Mouse (Mus musculus) testis, adult 2 months (tissue): ENCODE measurements at regions not wholly inside any gene's neighbourhood (a gene's known extent, or its start where the extent isn't known, plus 50 kb on each side); places are given as distances from the start of the nearest gene placed in this dataset.

Experiments used
- H3K27ac ChIP-seq: fragments of 200-500 bp; 2 replicates; pipeline ENCODE4 v1.5.1; 2012; ENCODE audit warnings: low read depth, low read length; ENCODE audit not compliant: control insufficient read depth, insufficient read depth
- H3K27me3 ChIP-seq: fragments of 200-500 bp; 2 replicates; pipeline ENCODE4 v1.6.1; 2012; ENCODE audit warnings: mild to moderate bottlenecking, low read length, moderate library complexity; ENCODE audit not compliant: control insufficient read depth, insufficient read depth
- H3K36me3 ChIP-seq: fragments of 200-500 bp; 2 replicates; pipeline ENCODE4 v1.6.1; 2012; ENCODE audit warnings: mild to moderate bottlenecking, low read length; ENCODE audit not compliant: control insufficient read depth, insufficient read depth
- H3K4me1 ChIP-seq: fragments of 200-500 bp; 2 replicates; pipeline ENCODE4 v1.6.1; 2012; ENCODE audit warnings: low read length; ENCODE audit not compliant: control insufficient read depth, insufficient read depth
- H3K4me3 ChIP-seq: fragments of 200-500 bp; 2 replicates; pipeline ENCODE4 v1.5.1; 2012; ENCODE audit warnings: low read depth, mild to moderate bottlenecking, low read length, moderate library complexity, mixed read lengths; ENCODE audit not compliant: control insufficient read depth
- CTCF ChIP-seq: fragments of 200-500 bp; IDR thresholded peaks from 2 replicates; pipeline ENCODE4 v1.5.1; 2012; ENCODE audit warnings: low read depth, mild to moderate bottlenecking, inconsistent platforms, low read length, moderate library complexity; ENCODE audit not compliant: control insufficient read depth, insufficient read depth, insufficient replicate concordance
- POLR2A ChIP-seq: fragments of 200-500 bp; IDR thresholded peaks from 2 replicates; pipeline ENCODE4 v1.6.1; 2012; ENCODE audit warnings: low read depth, mild to moderate bottlenecking, inconsistent platforms, low read length, moderate library complexity; ENCODE audit not compliant: control insufficient read depth

- H3K27ac ChIP-seq: no peak overlapping the region
- H3K27me3 ChIP-seq: no peaks in the 10 kb centered on the region
- H3K4me3 ChIP-seq: no peak overlapping the region
- H3K4me1 ChIP-seq: no peaks in the 10 kb centered on the region
- no peak for TF ChIP-seq CTCF
- no peak for TF ChIP-seq POLR2A
- no peaks in the 10 kb centered on the region for H3K36me3 ChIP-seq
These were observed 126.0 kb downstream of the Mtx2 start for GRCm38 (mm10) chr2:74951401-74952260.

DNA sequence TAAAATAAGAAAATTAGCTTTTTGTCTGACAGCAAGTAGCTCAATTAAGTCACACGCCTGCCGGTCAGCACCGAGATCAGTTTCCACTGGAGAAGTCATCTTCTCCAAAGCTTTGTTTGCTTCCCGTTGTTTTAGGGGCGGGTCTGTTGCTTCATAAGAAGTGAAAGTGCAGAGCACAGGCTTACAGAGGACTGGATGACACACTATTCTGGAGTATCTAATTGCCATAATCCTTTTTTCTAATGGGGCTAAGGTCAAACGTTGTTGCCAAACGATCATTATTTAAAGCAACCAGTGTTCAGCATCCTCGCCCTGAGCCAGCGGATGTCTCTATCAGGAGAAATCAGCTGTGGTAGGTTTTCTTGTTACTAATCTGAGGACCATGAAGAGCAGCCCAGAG, 128.5 kb downstream of the Mtx2 start:
- Histone ChIP-seq H3K27ac (no peak overlapping the region), H3K4me3 (no peak overlapping the region), H3K27me3 (no peaks in the 10 kb centered on the region), H3K4me1 (no peaks in the 10 kb centered on the region), H3K36me3 (no peaks in the 10 kb centered on the region)
- no peak for TF ChIP-seq POLR2A

GRCm38 (mm10) chr2:74955281-74956128, 129.9 kb downstream of the Mtx2 start:
- no peaks in the 10 kb centered on the region for H3K36me3 ChIP-seq
- no peaks in the 10 kb centered on the region for H3K4me1 ChIP-seq
- TF ChIP-seq POLR2A: no peak
- no peak for TF ChIP-seq CTCF
- H3K27ac ChIP-seq: no peak overlapping the region
- no peaks in the 10 kb centered on the region for H3K27me3 ChIP-seq
- no peak overlapping the region for H3K4me3 ChIP-seq

DNA sequence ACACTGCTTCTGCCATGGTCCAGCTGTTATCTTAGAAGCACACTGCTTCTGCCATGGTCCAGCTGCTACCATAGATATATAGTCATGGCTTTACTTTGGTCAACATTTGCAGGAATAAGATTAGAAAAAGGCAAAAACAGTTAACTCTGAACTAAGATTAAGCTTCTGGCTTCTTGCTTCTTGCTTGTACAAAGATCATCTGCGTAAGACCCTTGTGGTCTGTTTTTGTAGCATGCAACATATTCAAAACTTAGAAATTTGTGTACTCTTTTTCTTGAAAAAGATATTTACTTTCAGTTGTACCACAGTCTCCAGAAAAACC, 130.5 kb downstream of the Mtx2 start:
- Histone ChIP-seq H3K27ac (no peak overlapping the region), H3K4me3 (no peak overlapping the region)
- TF ChIP-seq CTCF (no peak), POLR2A (no peak)

DNA sequence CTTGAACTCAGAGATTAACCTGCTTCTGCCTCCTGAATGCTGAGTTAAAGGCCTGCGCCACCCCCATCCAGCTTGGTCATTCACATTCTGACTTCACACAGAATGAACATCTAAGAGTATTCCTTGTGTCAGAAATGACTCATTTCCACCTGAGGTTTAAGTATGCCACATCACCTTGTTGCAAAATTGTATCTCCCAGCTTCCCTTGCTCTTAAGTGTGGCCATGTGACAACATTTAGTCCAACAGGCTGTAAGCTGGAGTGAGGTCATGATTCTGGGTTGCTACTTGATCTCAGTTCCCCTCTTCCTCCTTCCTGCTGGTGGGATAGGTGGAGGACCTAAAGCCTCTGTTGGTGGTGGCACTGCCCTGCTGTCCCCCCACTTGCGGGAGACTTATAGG, 131.0 kb downstream of the Mtx2 start:
- no peak overlapping the region for H3K27ac ChIP-seq
- H3K4me3 ChIP-seq: no peak overlapping the region
- H3K36me3 ChIP-seq: no peaks in the 10 kb centered on the region
- H3K27me3 ChIP-seq: no peaks in the 10 kb centered on the region
- H3K4me1 ChIP-seq: no peaks in the 10 kb centered on the region
- no peak for TF ChIP-seq POLR2A
- no peak for TF ChIP-seq CTCF

More for the DNA sequence above, 130.5 kb downstream of the Mtx2 start:
- no peaks in the 10 kb centered on the region for H3K4me1 ChIP-seq
- no peaks in the 10 kb centered on the region for H3K36me3 ChIP-seq
- no peaks in the 10 kb centered on the region for H3K27me3 ChIP-seq

DNA sequence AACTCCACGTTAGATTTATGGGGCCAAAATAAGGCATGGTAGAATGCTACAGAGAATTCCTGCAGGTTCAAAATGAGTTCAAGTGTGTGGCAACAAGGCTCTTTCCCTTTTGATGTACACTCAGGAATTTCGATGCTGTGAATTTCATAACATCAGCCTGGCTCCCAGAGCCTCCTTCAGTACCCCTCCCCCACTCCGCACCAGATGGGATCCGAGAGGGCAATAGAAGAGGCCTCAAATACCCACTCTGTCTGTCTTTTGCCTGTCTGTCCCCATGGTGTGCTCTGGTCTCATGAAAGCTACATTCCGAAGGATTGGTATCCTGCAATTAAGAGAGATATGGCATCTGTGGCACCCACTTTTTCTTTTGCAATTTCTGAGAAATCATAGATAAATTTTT, 134.3 kb downstream of the Mtx2 start:
- TF ChIP-seq POLR2A (no peak), CTCF (no peak)
- Histone ChIP-seq H3K4me1 (no peaks in the 10 kb centered on the region; the same call in 1 of the 2 replicates), H3K36me3 (no peaks in the 10 kb centered on the region), H3K27ac (no peak overlapping the region), H3K4me3 (no peak overlapping the region), H3K27me3 (no peaks in the 10 kb centered on the region)

- Histone ChIP-seq H3K4me3 (no peak overlapping the region), H3K27me3 (no peaks in the 10 kb centered on the region), H3K27ac (no peak overlapping the region), H3K4me1 (peaks cover 10% of the 10 kb centered on the region), H3K36me3 (no peaks in the 10 kb centered on the region)
- TF ChIP-seq CTCF: no peak
- no peak for TF ChIP-seq POLR2A
These were observed 136.8 kb downstream of the Mtx2 start for GRCm38 (mm10) chr2:74962416-74962815.

DNA sequence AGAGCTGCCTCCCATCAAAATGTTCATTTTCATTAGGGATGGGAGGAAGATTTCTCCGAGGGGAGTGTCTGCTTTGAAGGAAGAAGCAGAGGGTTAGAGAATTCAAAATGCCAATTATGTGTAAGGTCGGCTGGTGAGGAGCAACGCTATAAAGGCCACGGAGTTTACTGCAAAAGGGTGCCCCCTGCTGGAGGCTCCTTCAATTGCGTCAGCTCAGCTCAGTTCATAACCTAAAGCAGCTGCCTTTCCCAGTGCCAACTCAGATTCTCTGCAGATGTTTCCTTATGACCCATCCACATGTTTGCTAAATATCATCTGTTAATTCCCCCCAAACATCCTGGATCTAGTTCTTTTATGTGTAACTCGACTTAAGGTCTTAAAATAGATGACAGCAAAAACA, 138.8 kb downstream of the Mtx2 start:
- H3K27ac ChIP-seq: no peak overlapping the region
- peaks cover 10% of the 10 kb centered on the region for H3K4me1 ChIP-seq
- no peaks in the 10 kb centered on the region for H3K36me3 ChIP-seq
- H3K4me3 ChIP-seq: no peak overlapping the region
- H3K27me3 ChIP-seq: no peaks in the 10 kb centered on the region
- no peak for TF ChIP-seq POLR2A
- peak; percentile 85; the same call in 1 of the 2 replicates for TF ChIP-seq CTCF
